Mouse (Mus musculus): ENCODE measurements around the gene Olfr1039. TPM values are rescaled to one million over a fixed set of nuclear protein-coding genes. Genes with fewer than 3 reads are reported as not detected.

Olfr1039 gene
- polyA plus RNA-seq, 1 experiment from 2014 or later, result not detected

Other genes starting within 250 kb of the Olfr1039 start
- not detected in 2 replicates for gene Olfr1024, start 230.9 kb downstream of the Olfr1039 start, polyA plus RNA-seq (2015; fragmentation: Nextera tagmentation; extraction: Ambion mirVana)
- gene Olfr1025-ps1, start 220.7 kb downstream of the Olfr1039 start, polyA plus RNA-seq (2015; fragmentation: Nextera tagmentation; extraction: Ambion mirVana), result not detected in 2 replicates
- gene Olfr1026, start 214.4 kb downstream of the Olfr1039 start, polyA plus RNA-seq (2015; fragmentation: Nextera tagmentation; extraction: Ambion mirVana), result not detected in 2 replicates
- gene Olfr1028, start 185.5 kb downstream of the Olfr1039 start, polyA plus RNA-seq (2015; fragmentation: Nextera tagmentation; extraction: Ambion mirVana), result not detected in 2 replicates
- gene Olfr1029, start 162.0 kb downstream of the Olfr1039 start, polyA plus RNA-seq (2015; fragmentation: Nextera tagmentation; extraction: Ambion mirVana), result not detected in 2 replicates
- gene Olfr1030, start 156.7 kb downstream of the Olfr1039 start, polyA plus RNA-seq (2015; fragmentation: Nextera tagmentation; extraction: Ambion mirVana), result not detected in 2 replicates
- gene Olfr1031, start 145.6 kb downstream of the Olfr1039 start, polyA plus RNA-seq (2015; fragmentation: Nextera tagmentation; extraction: Ambion mirVana), result not detected in 2 replicates
- not detected in 2 replicates for gene Olfr1032, start 130.4 kb downstream of the Olfr1039 start, polyA plus RNA-seq (2015; fragmentation: Nextera tagmentation; extraction: Ambion mirVana)
- gene Olfr1033, start 115.3 kb downstream of the Olfr1039 start, polyA plus RNA-seq (2015; fragmentation: Nextera tagmentation; extraction: Ambion mirVana), result 1.6 and 3.0 TPM in 2 replicates
- gene Olfr1034, start 90.1 kb downstream of the Olfr1039 start, polyA plus RNA-seq (2015; fragmentation: Nextera tagmentation; extraction: Ambion mirVana), result 0.02 TPM in 1 of 2 replicates, not detected in the other
- gene Olfr1036, start 61.9 kb downstream of the Olfr1039 start, polyA plus RNA-seq (2015; fragmentation: Nextera tagmentation; extraction: Ambion mirVana), result not detected in 2 replicates
- not detected in 2 replicates for gene Olfr1037, start 48.5 kb downstream of the Olfr1039 start, polyA plus RNA-seq (2015; fragmentation: Nextera tagmentation; extraction: Ambion mirVana)
- not detected in 2 replicates for gene Olfr1040, start 10.8 kb upstream of the Olfr1039 start, polyA plus RNA-seq (2015; fragmentation: Nextera tagmentation; extraction: Ambion mirVana)
- gene Olfr1042, start 25.9 kb upstream of the Olfr1039 start, polyA plus RNA-seq (2015; fragmentation: Nextera tagmentation; extraction: Ambion mirVana), result not detected in 2 replicates
- not detected in 2 replicates for gene Olfr1043, start 31.6 kb upstream of the Olfr1039 start, polyA plus RNA-seq (2015; fragmentation: Nextera tagmentation; extraction: Ambion mirVana)
- gene Olfr1044, start 41.9 kb upstream of the Olfr1039 start, polyA plus RNA-seq (2015; fragmentation: Nextera tagmentation; extraction: Ambion mirVana), result not detected in 2 replicates
- not detected in 2 replicates for gene Olfr52, start 49.8 kb upstream of the Olfr1039 start, polyA plus RNA-seq (2015; fragmentation: Nextera tagmentation; extraction: Ambion mirVana)
- gene Olfr1045, start 67.1 kb upstream of the Olfr1039 start, polyA plus RNA-seq (2015; fragmentation: Nextera tagmentation; extraction: Ambion mirVana), result not detected in 2 replicates
- not detected in 2 replicates for gene Olfr1046, start 83.4 kb upstream of the Olfr1039 start, polyA plus RNA-seq (2015; fragmentation: Nextera tagmentation; extraction: Ambion mirVana)
- not detected in 2 replicates for gene Olfr1047, start 95.5 kb upstream of the Olfr1039 start, polyA plus RNA-seq (2015; fragmentation: Nextera tagmentation; extraction: Ambion mirVana)
- gene Olfr1048, start 104.4 kb upstream of the Olfr1039 start, polyA plus RNA-seq (2015; fragmentation: Nextera tagmentation; extraction: Ambion mirVana), result not detected in 2 replicates
- gene Olfr1049, start 122.4 kb upstream of the Olfr1039 start, polyA plus RNA-seq (2015; fragmentation: Nextera tagmentation; extraction: Ambion mirVana), result not detected in 2 replicates
- gene Olfr1051, start 143.2 kb upstream of the Olfr1039 start, polyA plus RNA-seq (2015; fragmentation: Nextera tagmentation; extraction: Ambion mirVana), result not detected in 2 replicates
- gene Olfr1052, start 156.5 kb upstream of the Olfr1039 start, polyA plus RNA-seq (2015; fragmentation: Nextera tagmentation; extraction: Ambion mirVana), result not detected in 2 replicates
- not detected in 2 replicates for gene Olfr1053, start 179.4 kb upstream of the Olfr1039 start, polyA plus RNA-seq (2015; fragmentation: Nextera tagmentation; extraction: Ambion mirVana)
- gene Olfr1054, start 199.5 kb upstream of the Olfr1039 start, polyA plus RNA-seq (2015; fragmentation: Nextera tagmentation; extraction: Ambion mirVana), result not detected in 2 replicates
- not detected in 2 replicates for gene Olfr1055, start 214.4 kb upstream of the Olfr1039 start, polyA plus RNA-seq (2015; fragmentation: Nextera tagmentation; extraction: Ambion mirVana)
- not detected in 2 replicates for gene Olfr1056, start 226.5 kb upstream of the Olfr1039 start, polyA plus RNA-seq (2015; fragmentation: Nextera tagmentation; extraction: Ambion mirVana)
- gene Olfr1057, start 242.5 kb upstream of the Olfr1039 start, polyA plus RNA-seq (2015; fragmentation: Nextera tagmentation; extraction: Ambion mirVana), result not detected in 2 replicates